10 mouse cellular contexts compared by ENCODE assay signal in the genomic region with DNA sequence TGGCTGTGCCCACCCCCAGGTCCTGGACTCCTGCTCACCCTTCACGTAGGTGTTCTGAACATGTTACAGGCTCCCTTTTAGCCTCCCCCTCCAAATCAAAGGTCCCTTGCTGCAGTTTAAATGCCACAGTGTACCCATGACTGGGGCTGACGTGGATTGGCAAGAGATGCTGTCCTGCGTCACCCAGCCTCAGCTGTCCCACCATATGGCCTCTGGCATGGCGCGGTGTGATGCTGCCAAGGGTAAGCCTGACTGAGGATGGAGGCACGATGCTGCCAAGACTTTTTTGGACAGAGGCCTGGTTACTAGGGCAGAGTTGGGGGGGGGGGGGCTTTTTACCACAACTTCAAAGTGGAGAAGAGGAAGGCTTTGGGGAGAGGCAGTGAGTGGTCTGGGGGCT.
DNase-seq lines count a peak whose midpoint lies in the region; ATAC-seq and TF ChIP-seq lines count a peak whose summit lies in the region.
"Had no signal": no experiment of that assay in that cellular context is flagged by ENCODE, and none has a peak within 500 bp of the region (broad histone marks: within the 10 kb centered on the region; RNA-seq: fewer than 3 reads in every experiment).

No protein-coding gene starts in this region.

- no peak overlapping the region for H3K4me3 ChIP-seq in cerebellum, adult 2 months (replicated peaks; ENCODE audit: insufficient read depth, low read depth, low read length)
- H3K4me3 ChIP-seq in neural tube, embryonic 15.5 days (replicated peaks), result no peak overlapping the region
- no peak overlapping the region for H3K4me3 ChIP-seq in gastrocnemius, adult 2 months
- H3K4me3 ChIP-seq: kidney, embryonic 15.5 days; liver, embryonic 15.5 days had no signal

- H3K9ac ChIP-seq in neural tube, embryonic 15.5 days (replicated peaks), result no peak overlapping the region
- H3K9ac ChIP-seq: kidney, embryonic 15.5 days; liver, embryonic 15.5 days had no signal

- H3K9me3 ChIP-seq in neural tube, embryonic 15.5 days (replicated peaks), result no peaks in the 10 kb centered on the region
- H3K9me3 ChIP-seq: kidney, embryonic 15.5 days; liver, embryonic 15.5 days had no signal

- 5% methylated on average over 6 of the region's 6 CpGs for WGBS in cerebellum, adult 2 months
- 62% methylated on average over 6 of the region's 6 CpGs for WGBS in neural tube, embryonic 15.5 days

- ATAC-seq in neural tube, embryonic 15.5 days (ENCODE audit: low FRiP score), result peak; percentile 75; the same call in 1 of the 2 replicates

- TF ChIP-seq POLR2A in cerebellum, adult 2 months (IDR thresholded peaks at IDR 0.05; ENCODE audit: borderline replicate concordance, insufficient read depth, low read length), result peak; percentile 32; the same call in 1 of the 2 replicates

- peak overlapping the region; percentile 95 for H3K27ac ChIP-seq in cerebellum, adult 2 months (ENCODE audit: insufficient read depth, low read length)
- no peak overlapping the region for H3K27ac ChIP-seq in neural tube, embryonic 15.5 days (replicated peaks)
- H3K27ac ChIP-seq in gastrocnemius, adult 2 months, result no peak overlapping the region
- H3K27ac ChIP-seq: kidney, embryonic 15.5 days; liver, embryonic 15.5 days had no signal

- H3K27me3 ChIP-seq in cerebellum, adult 2 months (ENCODE audit: control insufficient read depth, insufficient read depth, low read length), result no peaks in the 10 kb centered on the region
- H3K27me3 ChIP-seq in neural tube, embryonic 15.5 days (replicated peaks), result no peaks in the 10 kb centered on the region
- H3K27me3 ChIP-seq: kidney, embryonic 15.5 days; liver, embryonic 15.5 days had no signal

- no peaks in the 10 kb centered on the region for H3K36me3 ChIP-seq in neural tube, embryonic 15.5 days
- H3K36me3 ChIP-seq: kidney, embryonic 15.5 days; liver, embryonic 15.5 days had no signal

- DNase-seq in heart, postnatal 4 days, result peak; percentile 52
- DNase-seq in heart, adult 11 months, result no peak
- peak; percentile 99 for DNase-seq in cerebellum, adult 2 months
- peak; percentile 90 to 91 for DNase-seq in layer of hippocampus, adult 8-10 months (ENCODE audit: low spot score in 2 of 2)
- no peak for DNase-seq in gastrocnemius, adult 2 months
- DNase-seq in T-cell, adult 2 months (ENCODE audit: low spot score), result no peak
- no peak for DNase-seq in thymus, postnatal 36 days

- H3K4me1 ChIP-seq in cerebellum, adult 2 months (ENCODE audit: control insufficient read depth, insufficient read depth, low read length), result peaks cover 67% of the 10 kb centered on the region
- H3K4me1 ChIP-seq in neural tube, embryonic 15.5 days, result peaks cover 37% of the 10 kb centered on the region
- H3K4me1 ChIP-seq: liver, embryonic 15.5 days had no signal

- TF ChIP-seq CTCF in cerebellum, adult 2 months (IDR thresholded peaks at IDR 0.05; ENCODE audit: borderline replicate concordance, insufficient read depth, low read depth, low read length), result no peak
- TF ChIP-seq CTCF in gastrocnemius, adult 2 months (IDR thresholded peaks at IDR 0.05), result no peak

- intact Hi-C loops in gastrocnemius, adult 2 months (cut with DNase I), result no loop called here

- H3K4me2 ChIP-seq in neural tube, embryonic 15.5 days, result no peak overlapping the region
- H3K4me2 ChIP-seq: kidney, embryonic 15.5 days; liver, embryonic 15.5 days had no signal

Comparison
In these comparisons a context has a peak if more than half of its experiments do, and no peak if none do; other contexts are left out.
1. DNase-seq: peak in heart, postnatal 4 days (single experiment), cerebellum, adult 2 months (2 of 2) and layer of hippocampus, adult 8-10 months (2 of 2); none in heart, adult 11 months (single experiment), gastrocnemius, adult 2 months (single experiment), T-cell, adult 2 months (single experiment) and thymus, postnatal 36 days (0 of 2).